In genomic region chr1:63246862-63247521, GRCm38 (mm10) we compare ENCODE assay signal across 9 mouse cellular contexts. TPM values are rescaled to one million over a fixed set of nuclear protein-coding genes. Genes with fewer than 3 reads are reported as not detected.
A peak's percentile ranks its signal among the peaks of the same experiment; 100 is the strongest.
DNase-seq lines count a peak whose midpoint lies in the region; ATAC-seq and TF ChIP-seq lines count a peak whose summit lies in the region.
"Had no signal": no experiment of that assay in that cellular context is flagged by ENCODE, and none has a peak within 500 bp of the region (broad histone marks: within the 10 kb centered on the region; RNA-seq: fewer than 3 reads in every experiment).

No protein-coding gene starts in this region.

- peak; percentile 41; the same call in 1 of the 2 replicates for TF ChIP-seq POLR2A in testis, adult 2 months (IDR thresholded peaks at IDR 0.05; ENCODE audit: control insufficient read depth, low read depth, low read length)

- ATAC-seq in forebrain, embryonic 12.5 days (ENCODE audit: low FRiP score): peak; percentile 90
- peak; percentile 81; the same call in 1 of the 2 replicates for ATAC-seq in limb, embryonic 12.5 days (ENCODE audit: insufficient number of reproducible peaks, insufficient read depth, low FRiP score, low TSS enrichment, low read depth)
- ATAC-seq in stomach, embryonic 16.5 days (ENCODE audit: insufficient read depth, low FRiP score): no peak

- peak overlapping the region; percentile 55 for H3K4me2 ChIP-seq in forebrain, embryonic 12.5 days
- H3K4me2 ChIP-seq in limb, embryonic 12.5 days: peak overlapping the region; percentile 60
- H3K4me2 ChIP-seq in stomach, embryonic 16.5 days (ENCODE audit: low read depth, low read length): 0 out of 2 replicates have a peak overlapping the region, but pooled peaks have one; percentile 13

- peak overlapping the region; percentile 89 for H3K4me3 ChIP-seq in testis, adult 2 months (ENCODE audit: control insufficient read depth, low read depth, low read length)
- peak overlapping the region; percentile 23 for H3K4me3 ChIP-seq in forebrain, embryonic 12.5 days (replicated peaks)
- H3K4me3 ChIP-seq in limb, embryonic 12.5 days (replicated peaks): peak overlapping the region; percentile 15
- H3K4me3 ChIP-seq in stomach, embryonic 16.5 days (replicated peaks; ENCODE audit: low read length): no peak overlapping the region

- no peaks in the 10 kb centered on the region for H3K27me3 ChIP-seq in testis, adult 2 months (ENCODE audit: control insufficient read depth, insufficient read depth, low read length)
- peaks cover 39% of the 10 kb centered on the region for H3K27me3 ChIP-seq in forebrain, embryonic 12.5 days
- H3K27me3 ChIP-seq in limb, embryonic 12.5 days: peaks cover 68% of the 10 kb centered on the region
- H3K27me3 ChIP-seq in stomach, embryonic 16.5 days (ENCODE audit: control insufficient read depth, insufficient read depth, low read length): peaks cover 45% of the 10 kb centered on the region

- H3K36me3 ChIP-seq in testis, adult 2 months (ENCODE audit: control insufficient read depth, insufficient read depth, low read length): no peaks in the 10 kb centered on the region
- no peaks in the 10 kb centered on the region for H3K36me3 ChIP-seq in forebrain, embryonic 12.5 days (replicated peaks)
- H3K36me3 ChIP-seq in limb, embryonic 12.5 days: no peaks in the 10 kb centered on the region
- no peaks in the 10 kb centered on the region for H3K36me3 ChIP-seq in stomach, embryonic 16.5 days (ENCODE audit: control insufficient read depth, insufficient read depth, low read length)

- no peak for DNase-seq in testis, postnatal 10 days (ENCODE audit: low spot score)
- no peak for DNase-seq in ovary, postnatal 14 days (ENCODE audit: low spot score)
- DNase-seq in adipocyte (ENCODE audit: low spot score): no peak
- DNase-seq in urinary bladder, postnatal 25 days (ENCODE audit: low spot score): no peak

- H3K4me1 ChIP-seq in testis, adult 2 months (ENCODE audit: control insufficient read depth, insufficient read depth, low read length): peaks cover 4% of the 10 kb centered on the region
- H3K4me1 ChIP-seq in forebrain, embryonic 12.5 days: peaks cover 26% of the 10 kb centered on the region
- 0 out of 2 replicates have a peak, but pooled peaks cover 6% of the 10 kb centered on the region for H3K4me1 ChIP-seq in limb, embryonic 12.5 days (replicated peaks)
- H3K4me1 ChIP-seq in stomach, embryonic 16.5 days (ENCODE audit: control insufficient read depth, insufficient read depth, low read length): 0 out of 2 replicates have a peak, but pooled peaks cover 3% of the 10 kb centered on the region

- H3K9me3 ChIP-seq in forebrain, embryonic 12.5 days: no peaks in the 10 kb centered on the region
- no peaks in the 10 kb centered on the region for H3K9me3 ChIP-seq in limb, embryonic 12.5 days
- H3K9me3 ChIP-seq in stomach, embryonic 16.5 days (replicated peaks; ENCODE audit: control insufficient read depth, low read length): no peaks in the 10 kb centered on the region

- no peak for TF ChIP-seq CTCF in testis, adult 2 months (IDR thresholded peaks at IDR 0.05; ENCODE audit: control insufficient read depth, insufficient read depth, insufficient replicate concordance, low read depth, low read length)

- WGBS in forebrain, embryonic 12.5 days: under 1% methylated on average over 16 of the region's 16 CpGs
- 4% methylated on average over 16 of the region's 16 CpGs for WGBS in limb, embryonic 12.5 days
- 6% methylated on average over 16 of the region's 16 CpGs for WGBS in stomach, embryonic 16.5 days

- H3K27ac ChIP-seq in testis, adult 2 months (ENCODE audit: control insufficient read depth, insufficient read depth, low read depth, low read length): 0 out of 2 replicates have a peak overlapping the region, but pooled peaks have one; percentile 24
- H3K27ac ChIP-seq in forebrain, embryonic 12.5 days: peak overlapping the region; percentile 67
- no peak overlapping the region for H3K27ac ChIP-seq in limb, embryonic 12.5 days
- no peak overlapping the region for H3K27ac ChIP-seq in stomach, embryonic 16.5 days (ENCODE audit: low read length)

- H3K9ac ChIP-seq in forebrain, embryonic 12.5 days: no peak overlapping the region; the same call in 1 of the 2 replicates
- H3K9ac ChIP-seq in limb, embryonic 12.5 days (replicated peaks): no peak overlapping the region
- no peak overlapping the region for H3K9ac ChIP-seq in stomach, embryonic 16.5 days (ENCODE audit: low read length)

RNA-seq across cellular contexts. Expression of gene Zdbf2, which starts 26.1 kb away (rescaled TPM):
- polyA plus RNA-seq in testis, adult 2 months (2012; rRNA removed): 29.9 and 39.0 TPM in 2 replicates
- polyA plus RNA-seq in forebrain, embryonic 12.5 days (2016; fragmentation: Nextera tagmentation; extraction: Ambion mirVana): 40.4 and 43.9 TPM in 2 replicates
- polyA plus RNA-seq in limb, embryonic 12.5 days (2016; fragmentation: Nextera tagmentation; extraction: Ambion mirVana): 14.0 and 15.4 TPM in 2 replicates
- polyA plus RNA-seq in stomach, embryonic 16.5 days (2015; fragmentation: Nextera tagmentation; extraction: Ambion mirVana): 3.9 and 5.6 TPM in 2 replicates
- polyA plus RNA-seq: liver, adult 2 months had no signal

RNA-seq across cellular contexts. Expression of gene Gpr1, which starts 32.6 kb away (rescaled TPM):
- polyA plus RNA-seq in testis, adult 2 months (2012; rRNA removed): 0.14 and 0.15 TPM in 2 replicates
- 0.36 and 0.59 TPM in 2 replicates for polyA plus RNA-seq in forebrain, embryonic 12.5 days (2016; fragmentation: Nextera tagmentation; extraction: Ambion mirVana)
- 0.20 TPM in 1 of 2 replicates, not detected in the other for polyA plus RNA-seq in limb, embryonic 12.5 days (2016; fragmentation: Nextera tagmentation; extraction: Ambion mirVana)
- 0.11 and 0.26 TPM in 2 replicates for polyA plus RNA-seq in stomach, embryonic 16.5 days (2015; fragmentation: Nextera tagmentation; extraction: Ambion mirVana)
- polyA plus RNA-seq: liver, adult 2 months had no signal

Comparison
In these comparisons a context has a peak if more than half of its experiments do, and no peak if none do; other contexts are left out.
1. H3K27ac ChIP-seq: peak in testis, adult 2 months (single experiment) and forebrain, embryonic 12.5 days (single experiment); none in limb, embryonic 12.5 days (single experiment) and stomach, embryonic 16.5 days (single experiment).
2. Peak in every context shown above with its lines, with median percentiles within 50 percentile points of each other: H3K4me2 ChIP-seq.